Mouse (Mus musculus) MEL (cell line): Measurements from ENCODE around the gene Nprl3. TPM values are rescaled to one million over a fixed set of nuclear protein-coding genes. Genes with fewer than 3 reads are reported as not detected.

ENCODE experiments used
- DNase-seq: peaks from one replicate; pipeline ENCODE4 v3.0.0; 2011; ENCODE audit warnings: low read depth, low spot score
- H3K27ac ChIP-seq: 2 replicates; pipeline ENCODE4 v1.5.1; 2012; ENCODE audit warnings: low read depth, mild to moderate bottlenecking, control low read depth, low read length, moderate library complexity; ENCODE audit not compliant: control insufficient read depth
- H3K27me3 ChIP-seq, 2 experiments: fragments of 150-350 bp in 1 of 2; sonication (generic) in 1 of 2; 2 replicates each; pipeline ENCODE4 v1.6.1; 2012; ENCODE audit warnings: low read length in 2 of 2, mild to moderate bottlenecking in 2 of 2, improper control_type of control experiment in 1 of 2, moderate library complexity in 1 of 2; ENCODE audit not compliant: insufficient read depth in 2 of 2, control insufficient read depth in 1 of 2
- H3K36me3 ChIP-seq, 2 experiments: 2 replicates each; pipeline ENCODE4 v1.6.1; 2012 to 2014; ENCODE audit warnings: low read length in 2 of 2, improper control_type of control experiment in 1 of 2, inconsistent platforms in 1 of 2, mild to moderate bottlenecking in 1 of 2; ENCODE audit not compliant: insufficient read depth in 2 of 2, control insufficient read depth in 1 of 2
- H3K4me1 ChIP-seq, 2 experiments: fragments of 150-350 bp in 1 of 2; sonication (generic) in 1 of 2; 2 replicates each; pipeline ENCODE4 v1.6.1; 2012; ENCODE audit warnings: low read length in 2 of 2, improper control_type of control experiment in 1 of 2, mild to moderate bottlenecking in 1 of 2; ENCODE audit not compliant: insufficient read depth in 2 of 2, control insufficient read depth in 1 of 2
- H3K4me3 ChIP-seq, 2 experiments: fragments of 150-350 bp in 1 of 2; sonication (generic) in 1 of 2; 2 replicates each; pipeline ENCODE4 v1.5.1; 2012; ENCODE audit warnings: low read depth in 2 of 2, low read length in 2 of 2, mild to moderate bottlenecking in 2 of 2, moderate library complexity in 2 of 2, control low read depth in 1 of 2, improper control_type of control experiment in 1 of 2; ENCODE audit not compliant: control insufficient read depth in 1 of 2, insufficient read depth in 1 of 2
- H3K79me2 ChIP-seq: 2 replicates; pipeline ENCODE4 v1.6.1; 2012; ENCODE audit warnings: mild to moderate bottlenecking, low read length, moderate library complexity; ENCODE audit not compliant: control insufficient read depth, poor library complexity, insufficient read depth
- H3K9ac ChIP-seq: 2 replicates; pipeline ENCODE4 v1.6.1; 2012; ENCODE audit warnings: low read depth, mild to moderate bottlenecking, control low read depth, low read length, moderate library complexity; ENCODE audit not compliant: control insufficient read depth, poor library complexity, severe bottlenecking
- H3K9me3 ChIP-seq: fragments of 150-350 bp; sonication (generic); replicated peaks from 2 replicates; pipeline ENCODE4 v1.6.1; 2012; ENCODE audit warnings: mild to moderate bottlenecking, low read length, improper control_type of control experiment, moderate library complexity; ENCODE audit not compliant: insufficient read depth
- CHD1 ChIP-seq: IDR thresholded peaks from 2 replicates; pipeline ENCODE4 v1.6.1; 2012; ENCODE audit warnings: low read depth, mild to moderate bottlenecking, inconsistent platforms, low read length, improper control_type of control experiment
- E2F4 ChIP-seq: IDR thresholded peaks from 2 replicates; pipeline ENCODE4 v1.6.1; 2011; ENCODE audit warnings: low read depth, low read length, improper control_type of control experiment, borderline replicate concordance
- ETS1 ChIP-seq: IDR thresholded peaks from 2 replicates; pipeline ENCODE4 v1.6.1; 2012; ENCODE audit warnings: low read depth, mild to moderate bottlenecking, inconsistent platforms, low read length, improper control_type of control experiment, moderate library complexity
- GABPA ChIP-seq: IDR thresholded peaks from 2 replicates; pipeline ENCODE4 v1.6.1; 2012; ENCODE audit warnings: low read depth, mild to moderate bottlenecking, inconsistent platforms, low read length, improper control_type of control experiment, moderate library complexity
- GATA1 ChIP-seq: IDR thresholded peaks from 2 replicates; pipeline ENCODE4 v1.6.1; 2011; ENCODE audit warnings: low read depth, low read length, improper control_type of control experiment
- JUND ChIP-seq: IDR thresholded peaks from 2 replicates; pipeline ENCODE4 v1.6.1; 2011; ENCODE audit warnings: low read depth, mild to moderate bottlenecking, improper control_type of control experiment, low read length
- KAT2A ChIP-seq: conservative IDR thresholded peaks from 2 replicates; pipeline ENCODE4 v1.6.1; 2012; ENCODE audit warnings: low read depth, low read length, improper control_type of control experiment, inconsistent platforms
- MAFK ChIP-seq: IDR thresholded peaks from 2 replicates; pipeline ENCODE4 v1.6.1; 2011; ENCODE audit warnings: low read depth, mild to moderate bottlenecking, low read length, improper control_type of control experiment, borderline replicate concordance
- MEF2A ChIP-seq: IDR thresholded peaks from 2 replicates; pipeline ENCODE4 v1.6.1; 2014; ENCODE audit warnings: low read depth, mild to moderate bottlenecking, inconsistent platforms, low read length, improper control_type of control experiment; ENCODE audit not compliant: poor library complexity, insufficient replicate concordance, severe bottlenecking; ENCODE audit errors: extremely low read depth
- MYB ChIP-seq: IDR thresholded peaks from 2 replicates; pipeline ENCODE4 v1.6.1; 2011; ENCODE audit warnings: mild to moderate bottlenecking, low read depth, low read length, improper control_type of control experiment
- NRF1 ChIP-seq: IDR thresholded peaks from 2 replicates; pipeline ENCODE4 v1.6.1; 2014; ENCODE audit warnings: low read depth, mild to moderate bottlenecking, inconsistent platforms, low read length, improper control_type of control experiment, moderate library complexity; ENCODE audit not compliant: poor library complexity, insufficient read depth, severe bottlenecking
- RCOR1 ChIP-seq: IDR thresholded peaks from 2 replicates; pipeline ENCODE4 v1.6.1; 2012; ENCODE audit warnings: low read depth, mild to moderate bottlenecking, inconsistent platforms, low read length, improper control_type of control experiment
- TAL1 ChIP-seq: IDR thresholded peaks from 2 replicates; pipeline ENCODE4 v1.6.1; 2012; ENCODE audit warnings: mild to moderate bottlenecking, inconsistent platforms, low read length, moderate library complexity, mixed read lengths
- TBP ChIP-seq: IDR thresholded peaks from 2 replicates; pipeline ENCODE4 v1.8.0; 2011; ENCODE audit warnings: low read depth, low read length, improper control_type of control experiment
- UBTF ChIP-seq: IDR thresholded peaks from 2 replicates; pipeline ENCODE4 v1.6.1; 2012; ENCODE audit warnings: low read depth, mild to moderate bottlenecking, inconsistent platforms, low read length, improper control_type of control experiment, moderate library complexity, borderline replicate concordance; ENCODE audit not compliant: insufficient read depth
- USF1 ChIP-seq: IDR thresholded peaks from 2 replicates; pipeline ENCODE4 v1.6.1; 2014; ENCODE audit warnings: low read depth, mild to moderate bottlenecking, inconsistent platforms, low read length, improper control_type of control experiment, moderate library complexity
- ZKSCAN1 ChIP-seq: IDR thresholded peaks from 2 replicates; pipeline ENCODE4 v1.6.1; 2012; ENCODE audit warnings: low read depth, mild to moderate bottlenecking, inconsistent platforms, low read length, improper control_type of control experiment, moderate library complexity
- polyA plus RNA-seq, 2 experiments: library from polyadenylated mRNA; stranded (reverse) in 1 of 2; unstranded in 1 of 2; fragments of >175 nt in 1 of 2; fragments of >200 nt in 1 of 2; gene quantifications; 2 replicates each; pipeline versions ENCODE4 v1.2.1 to v1.2.4; 2012; ENCODE audit warnings: low replicate concordance in 2 of 2, low read depth in 1 of 2; ENCODE audit not compliant: insufficient read length in 2 of 2, insufficient read depth in 1 of 2, missing spikeins in 1 of 2
- total RNA-seq: library from RNA; depleted of rRNA; stranded (reverse); fragments of 300-350 nt; gene quantifications from 2 replicates; pipeline ENCODE4 v1.2.3, GENCODE M21; 2012

The Nprl3 gene
- total and polyA plus RNA-seq, 3 experiments, result 14.1 to 18.4 TPM; not detected in 1

DNA sequence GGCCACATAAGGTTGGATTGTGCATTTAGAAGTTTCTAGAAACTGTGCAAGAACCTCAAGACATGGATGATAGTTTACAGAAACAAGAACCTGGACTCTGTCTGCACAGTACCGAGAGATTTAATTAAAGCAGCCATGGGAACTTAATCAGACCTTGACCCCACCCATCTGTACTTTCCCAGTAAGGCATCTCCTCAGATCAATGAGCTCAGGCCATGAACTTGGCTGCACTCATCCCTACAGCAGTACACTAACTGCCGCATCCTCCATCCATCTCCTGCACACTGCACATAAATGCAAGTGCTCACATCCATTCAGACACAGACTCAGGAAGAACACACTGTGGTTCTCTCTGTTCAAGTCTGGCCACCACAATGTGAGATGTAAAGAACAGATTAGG is 13.1 kb upstream of the Nprl3 start:
- TF ChIP-seq NRF1 (no peak), GATA1 (no peak), RCOR1 (no peak), MYB (no peak), MEF2A (no peak), MAFK (no peak), CHD1 (no peak), ZKSCAN1 (no peak)
- no peak overlapping the region for H3K9ac ChIP-seq
- DNase-seq, result no peak
- no peak overlapping the region for H3K4me3 ChIP-seq
- H3K79me2 ChIP-seq, result no peaks in the 10 kb centered on the region
- no peaks in the 10 kb centered on the region for H3K27me3 ChIP-seq
- H3K27ac ChIP-seq, result no peak overlapping the region
- no peaks in the 10 kb centered on the region for H3K9me3 ChIP-seq
- peaks cover 2 to 13% of the 10 kb centered on the region in 2 experiments; a peak in 3 of 4 replicates for H3K4me1 ChIP-seq
- H3K36me3 ChIP-seq, result peaks cover 0 to 5% of the 10 kb centered on the region in 2 experiments; a peak in 2 of 4 replicates

DNA sequence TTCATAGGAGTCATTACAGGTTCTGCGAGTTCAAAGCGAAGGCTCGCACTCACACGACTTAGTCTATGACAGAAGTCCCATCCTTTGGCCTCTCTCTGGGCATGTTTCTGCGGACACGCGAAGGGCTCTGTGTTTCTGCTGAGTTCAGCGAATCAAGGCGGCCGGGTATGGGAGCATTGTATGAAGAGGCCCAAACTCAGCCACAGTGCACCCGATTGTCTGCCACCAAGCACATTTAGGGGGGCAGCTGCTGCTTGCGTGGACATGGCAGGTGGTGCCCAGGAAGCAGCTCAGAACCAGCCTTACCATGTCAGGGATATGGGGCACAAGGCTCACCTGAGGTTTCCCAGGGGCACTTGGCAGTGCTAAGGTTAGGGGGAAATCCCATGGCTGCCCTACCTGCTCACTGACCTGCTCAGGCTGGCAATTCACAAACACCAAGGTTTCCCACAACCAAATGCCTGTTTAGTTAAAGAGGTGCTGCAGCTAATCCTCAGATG is 11.0 kb upstream of the Nprl3 start:
- no peak for DNase-seq
- Histone ChIP-seq H3K27me3 (no peaks in the 10 kb centered on the region; a peak in 1 of 4 replicates), H3K9ac (no peak overlapping the region), H3K36me3 (peaks cover 0 to 5% of the 10 kb centered on the region in 2 experiments; a peak in 2 of 4 replicates), H3K9me3 (no peaks in the 10 kb centered on the region), H3K79me2 (no peaks in the 10 kb centered on the region), H3K27ac (no peak overlapping the region), H3K4me3 (no peak overlapping the region), H3K4me1 (peaks cover 2 to 13% of the 10 kb centered on the region in 2 experiments; a peak in 3 of 4 replicates)
- TF ChIP-seq UBTF (no peak), ETS1 (no peak), TBP (no peak), TAL1 (no peak)

DNA sequence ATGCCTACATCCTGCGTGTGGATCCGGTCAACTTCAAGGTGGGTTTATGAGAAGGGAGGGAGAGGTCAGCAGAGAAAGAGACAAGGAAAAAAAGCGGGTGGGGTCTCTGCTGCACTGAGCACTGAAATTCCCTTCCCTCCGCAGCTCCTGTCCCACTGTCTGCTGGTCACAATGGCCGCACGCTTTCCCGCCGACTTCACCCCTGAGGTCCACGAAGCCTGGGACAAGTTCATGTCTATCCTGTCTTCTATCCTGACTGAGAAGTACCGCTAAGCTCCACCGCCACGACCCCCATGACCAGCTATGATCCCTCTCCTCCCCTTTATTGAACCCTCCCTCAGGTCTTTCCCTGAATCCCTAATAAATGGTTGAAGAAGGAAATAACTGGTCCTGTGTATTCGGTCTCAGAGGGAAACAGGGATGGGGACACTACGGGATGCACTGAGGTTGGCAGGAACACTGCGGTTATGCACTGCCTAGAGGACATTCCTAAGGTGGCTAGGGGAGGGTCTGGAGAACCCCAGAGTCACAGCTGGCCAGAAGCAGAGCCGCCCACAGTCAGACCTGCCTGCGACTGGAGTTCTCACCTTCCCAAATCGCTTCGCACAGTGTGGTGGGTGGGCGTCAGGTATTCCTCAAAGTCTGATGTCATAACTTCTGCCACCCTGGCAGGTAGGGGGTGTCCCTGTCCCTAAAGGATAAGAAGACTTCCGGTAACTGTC is 10.4 kb upstream of the Nprl3 start:
- no peak overlapping the region for H3K4me3 ChIP-seq
- no peak for DNase-seq
- TF ChIP-seq KAT2A (no peak), USF1 (no peak), RCOR1 (no peak), GABPA (no peak), MYB (no peak), JUND (no peak), E2F4 (no peak)
- no peaks in the 10 kb centered on the region for H3K79me2 ChIP-seq
- no peak overlapping the region for H3K27ac ChIP-seq
- peaks cover 2 to 13% of the 10 kb centered on the region in 2 experiments; a peak in 3 of 4 replicates for H3K4me1 ChIP-seq
- H3K9ac ChIP-seq, result no peak overlapping the region
- no peaks in the 10 kb centered on the region for H3K9me3 ChIP-seq
- H3K36me3 ChIP-seq, result peaks cover 0 to 5% of the 10 kb centered on the region in 2 experiments; a peak in 2 of 4 replicates
- no peaks in the 10 kb centered on the region; a peak in 1 of 4 replicates for H3K27me3 ChIP-seq
